Mouse (Mus musculus) myocyte (in vitro differentiated cells): Measurements from ENCODE around the gene Polr2b.

Experiments
- MAX ChIP-seq: IDR thresholded peaks from one replicate; pipeline ENCODE4 v1.6.1; 2011; ENCODE audit warnings: low read depth, mild to moderate bottlenecking, control low read depth
- POLR2A ChIP-seq: IDR thresholded peaks from one replicate; pipeline ENCODE4 v1.6.1; 2011; ENCODE audit warnings: low read depth, mild to moderate bottlenecking, control low read depth, moderate library complexity; ENCODE audit not compliant: insufficient read length
- TCF12 ChIP-seq: IDR thresholded peaks from one replicate; pipeline ENCODE4 v1.6.1; 2011; ENCODE audit warnings: mild to moderate bottlenecking, control low read depth; ENCODE audit not compliant: poor library complexity, insufficient read depth, severe bottlenecking

DNA sequence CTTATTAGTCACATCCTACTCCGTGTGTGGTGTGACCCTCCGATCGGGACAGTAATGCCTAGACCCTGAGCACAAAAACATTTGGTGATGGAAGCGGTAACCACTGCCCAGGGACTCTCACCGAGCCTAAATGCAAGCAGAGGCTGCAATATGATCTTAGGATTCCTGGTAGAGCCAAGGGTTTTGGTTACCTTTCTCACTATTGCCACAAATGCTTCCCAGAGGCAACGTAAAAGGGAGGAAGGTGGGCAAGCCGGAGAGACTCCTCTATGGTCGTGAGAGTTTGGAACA is 77.4 kb downstream of the Polr2b start:
- TF ChIP-seq POLR2A (no peak), MAX (no peak), TCF12 (no peak)
